Mouse (Mus musculus) myocyte (in vitro differentiated cells): ENCODE results near the gene Lsm10. TPM values are rescaled to one million over a fixed set of nuclear protein-coding genes. Genes with fewer than 3 reads are reported as not detected.
"Not testable (repeated sequence)": the region's sequence is repeated elsewhere in the genome, so short reads cannot be mapped to it uniquely, and the experiment has no call there.

Experiments used
- H3K27me3 ChIP-seq: one replicate; pipeline ENCODE4 v1.6.1; 2011; ENCODE audit not compliant: control insufficient read depth, insufficient read depth, insufficient read length
- H3K36me3 ChIP-seq: one replicate; pipeline ENCODE4 v1.6.1; 2011; ENCODE audit not compliant: control insufficient read depth, insufficient read depth
- H3K4me2 ChIP-seq: one replicate; pipeline ENCODE4 v1.6.1; 2011; ENCODE audit warnings: low read depth, control low read depth
- H3K4me3 ChIP-seq: one replicate; pipeline ENCODE4 v1.5.1; 2011; ENCODE audit warnings: mild to moderate bottlenecking, control low read depth, moderate library complexity
- H3K79me2 ChIP-seq: one replicate; pipeline ENCODE4 v1.6.1; 2011; ENCODE audit not compliant: control insufficient read depth, insufficient read depth
- H3ac ChIP-seq: one replicate; pipeline ENCODE4 v1.6.1; 2011; ENCODE audit not compliant: control insufficient read depth, insufficient read length
- CEBPB ChIP-seq: IDR thresholded peaks from 2 replicates; pipeline ENCODE4 v1.6.1; 2011; ENCODE audit warnings: mild to moderate bottlenecking, moderate library complexity; ENCODE audit not compliant: poor library complexity, insufficient read depth, severe bottlenecking
- E2F4 ChIP-seq: IDR thresholded peaks from one replicate; pipeline ENCODE4 v1.6.1; 2011; ENCODE audit warnings: mild to moderate bottlenecking, control low read depth, moderate library complexity; ENCODE audit not compliant: insufficient read depth
- MAX ChIP-seq: IDR thresholded peaks from one replicate; pipeline ENCODE4 v1.6.1; 2011; ENCODE audit warnings: low read depth, mild to moderate bottlenecking, control low read depth
- MYOD1 ChIP-seq, 3 experiments: IDR thresholded peaks; one replicate each; pipeline ENCODE4 v1.6.1; 2011; ENCODE audit warnings: control low read depth in 2 of 3, low read depth in 2 of 3, mild to moderate bottlenecking in 2 of 3, moderate library complexity in 1 of 3; ENCODE audit not compliant: insufficient read length in 2 of 3, control insufficient read depth in 1 of 3
- MYOG ChIP-seq, 3 experiments: IDR thresholded peaks; one replicate each; pipeline ENCODE4 v1.6.1; 2011; ENCODE audit warnings: control low read depth in 2 of 3, low read depth in 2 of 3, mild to moderate bottlenecking in 2 of 3; ENCODE audit not compliant: insufficient read length in 2 of 3, control insufficient read depth in 1 of 3, insufficient read depth in 1 of 3
- POLR2A ChIP-seq: IDR thresholded peaks from one replicate; pipeline ENCODE4 v1.6.1; 2011; ENCODE audit warnings: low read depth, mild to moderate bottlenecking, control low read depth, moderate library complexity; ENCODE audit not compliant: insufficient read length
- POLR2AphosphoS2 ChIP-seq: IDR thresholded peaks from one replicate; pipeline ENCODE4 v1.6.1; 2011; ENCODE audit warnings: low read depth, control low read depth; ENCODE audit not compliant: insufficient read length
- REST ChIP-seq: IDR thresholded peaks from one replicate; pipeline ENCODE4 v1.6.1; 2011; ENCODE audit warnings: mild to moderate bottlenecking, control low read depth, moderate library complexity; ENCODE audit not compliant: insufficient read depth, insufficient read length
- SRF ChIP-seq: IDR thresholded peaks from one replicate; pipeline ENCODE4 v1.6.1; 2011; ENCODE audit warnings: low read depth; ENCODE audit not compliant: control insufficient read depth, insufficient read length
- TCF12 ChIP-seq: IDR thresholded peaks from one replicate; pipeline ENCODE4 v1.6.1; 2011; ENCODE audit warnings: mild to moderate bottlenecking, control low read depth; ENCODE audit not compliant: poor library complexity, insufficient read depth, severe bottlenecking
- TCF3 ChIP-seq: IDR thresholded peaks from one replicate; pipeline ENCODE4 v1.6.1; 2011; ENCODE audit warnings: low read depth, control low read depth; ENCODE audit not compliant: insufficient read length
- USF1 ChIP-seq: IDR thresholded peaks from one replicate; pipeline ENCODE4 v1.6.1; 2011; ENCODE audit warnings: low read depth, mild to moderate bottlenecking, control low read depth, moderate library complexity
- polyA plus RNA-seq: library from polyadenylated mRNA; unstranded; fragments of >200 nt; fragmentation: generic; extraction: Trizol; gene quantifications from one replicate; pipeline ENCODE4 v1.2.1, GENCODE M21; 2012; ENCODE audit warnings: missing spikeins

The Lsm10 gene
- polyA plus RNA-seq, 1 experiment: 50.5 TPM

DNA sequence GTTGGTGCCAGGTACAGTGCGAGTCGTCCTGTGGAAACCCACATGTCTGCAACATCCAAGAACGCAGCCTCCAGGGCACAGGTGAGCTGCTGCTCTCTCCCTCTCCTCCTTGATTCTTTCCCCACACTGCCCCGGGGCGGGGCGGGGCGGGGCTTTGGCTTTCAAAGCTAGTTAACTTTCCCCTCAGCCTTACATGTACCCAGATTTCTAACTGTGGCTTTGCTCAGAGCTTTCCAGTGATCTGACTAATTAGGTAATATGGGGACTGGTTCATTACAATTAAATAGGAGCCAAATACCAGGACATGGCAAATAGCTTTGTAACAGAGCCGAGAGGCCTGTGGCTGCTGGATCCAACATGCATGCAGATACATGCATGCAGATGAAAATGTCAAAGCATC lies 12.0 kb upstream of the Lsm10 start:
- no peak for TF ChIP-seq MAX
- no peak for TF ChIP-seq CEBPB
- no peak for TF ChIP-seq TCF3
- TF ChIP-seq USF1: no peak
- TF ChIP-seq MYOG (IDR thresholded peaks at IDR 0.05; ENCODE audit: control insufficient read depth in 1 of 3, insufficient read depth in 1 of 3, insufficient read length in 2 of 3, low read depth in 2 of 3): no peak
- TF ChIP-seq SRF: no peak
- no peak for TF ChIP-seq MYOD1 (IDR thresholded peaks at IDR 0.05; ENCODE audit: control insufficient read depth in 1 of 3, insufficient read length in 2 of 3, low read depth in 2 of 3)
- TF ChIP-seq REST: no peak
- no peak for TF ChIP-seq TCF12
- Histone ChIP-seq H3K27me3 (no peaks in the 10 kb centered on the region), H3ac (no peak overlapping the region), H3K4me3 (no peak overlapping the region), H3K36me3 (no peaks in the 10 kb centered on the region), H3K4me2 (no peak overlapping the region), H3K79me2 (no peaks in the 10 kb centered on the region)

DNA sequence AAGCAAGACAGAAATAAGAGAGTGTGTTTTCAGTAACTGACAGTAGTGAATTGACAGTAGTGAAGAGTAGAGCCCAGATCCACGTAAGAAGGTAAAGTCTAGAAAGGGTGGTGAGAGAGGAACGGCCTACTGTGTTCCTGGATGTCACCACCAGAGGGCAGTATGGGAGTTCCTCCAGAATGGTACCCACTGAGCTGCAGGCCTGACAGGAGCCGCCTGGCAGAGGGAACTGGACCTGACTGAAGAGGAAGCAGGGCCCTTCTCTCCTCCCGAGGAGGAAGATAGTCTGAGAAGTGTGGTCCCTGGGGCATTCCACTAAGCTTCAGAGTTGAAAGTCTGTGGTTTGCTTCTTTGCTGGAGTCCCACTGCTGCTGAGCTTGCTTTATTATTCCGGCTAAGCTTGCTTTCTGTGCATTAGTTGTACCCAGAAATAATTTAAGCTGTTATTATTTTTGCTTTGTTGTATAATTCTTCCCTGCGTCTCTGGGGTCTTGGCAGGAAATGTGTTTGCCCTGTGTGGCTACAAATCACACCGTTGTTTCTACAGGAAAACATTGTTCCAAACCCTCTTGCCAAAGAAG lies 10.3 kb upstream of the Lsm10 start:
- H3K79me2 ChIP-seq: no peaks in the 10 kb centered on the region
- H3K27me3 ChIP-seq: no peaks in the 10 kb centered on the region
- no peak for TF ChIP-seq MYOG (IDR thresholded peaks at IDR 0.05; ENCODE audit: control insufficient read depth in 1 of 3, insufficient read depth in 1 of 3, insufficient read length in 2 of 3, low read depth in 2 of 3)
- no peak for TF ChIP-seq SRF
- TF ChIP-seq MYOD1 (IDR thresholded peaks at IDR 0.05; ENCODE audit: control insufficient read depth in 1 of 3, insufficient read length in 2 of 3, low read depth in 2 of 3): no peak
- no peak for TF ChIP-seq USF1
- no peak for TF ChIP-seq POLR2AphosphoS2
- no peak for TF ChIP-seq MAX
- TF ChIP-seq E2F4: no peak
- no peak for TF ChIP-seq TCF3
- no peak for TF ChIP-seq POLR2A
- no peak for TF ChIP-seq TCF12
- TF ChIP-seq REST: no peak
- TF ChIP-seq CEBPB: no peak
- H3K4me2 ChIP-seq: no peak overlapping the region
- H3ac ChIP-seq: no peak overlapping the region
- no peaks in the 10 kb centered on the region for H3K36me3 ChIP-seq
- H3K4me3 ChIP-seq: no peak overlapping the region

DNA sequence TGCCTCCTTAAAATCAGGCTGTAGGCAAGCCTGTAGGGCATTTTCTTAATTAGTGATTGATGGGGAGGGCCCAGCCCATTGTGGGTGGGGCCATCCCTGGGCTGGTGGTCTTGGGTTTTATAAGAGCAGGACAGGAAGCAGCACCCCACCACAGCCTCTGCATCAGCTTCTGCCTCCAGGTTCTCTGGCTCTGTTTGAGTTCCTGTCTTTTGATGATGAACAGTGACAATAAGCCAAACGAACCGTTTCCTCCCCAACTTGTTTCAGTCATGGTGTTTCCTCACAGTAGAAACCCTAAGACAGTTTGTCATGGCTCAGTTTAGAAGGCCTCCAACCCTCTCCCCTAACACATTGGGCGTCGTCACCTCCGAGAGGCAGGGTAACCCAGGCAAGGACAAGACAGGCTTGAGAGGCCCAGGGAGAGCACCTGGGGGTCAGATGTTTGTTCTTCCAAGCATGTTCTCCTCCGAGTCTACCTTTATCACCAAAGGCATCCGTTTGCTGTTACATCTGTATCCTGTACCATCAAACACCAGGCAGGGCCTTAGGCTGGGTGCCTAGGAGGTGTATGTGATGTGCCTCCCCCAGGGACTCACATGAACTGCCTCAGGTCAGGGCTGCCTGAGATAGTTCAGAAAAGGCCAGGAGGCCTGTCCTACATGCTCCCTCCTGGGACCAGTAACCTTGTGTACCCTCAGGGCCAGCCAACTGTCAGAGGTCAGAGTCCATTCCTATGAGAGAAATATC lies 6.1 kb upstream of the Lsm10 start:
- Histone ChIP-seq H3K4me2 (no peak overlapping the region), H3K36me3 (no peaks in the 10 kb centered on the region), H3K27me3 (no peaks in the 10 kb centered on the region), H3ac (no peak overlapping the region), H3K79me2 (no peaks in the 10 kb centered on the region), H3K4me3 (no peak overlapping the region)
- TF ChIP-seq REST (no peak), E2F4 (no peak), TCF12 (no peak), POLR2A (no peak), MAX (no peak), POLR2AphosphoS2 (no peak), USF1 (no peak), MYOG (IDR thresholded peaks at IDR 0.05; ENCODE audit: control insufficient read depth in 1 of 3, insufficient read depth in 1 of 3, insufficient read length in 2 of 3, low read depth in 2 of 3) (no peak)

DNA sequence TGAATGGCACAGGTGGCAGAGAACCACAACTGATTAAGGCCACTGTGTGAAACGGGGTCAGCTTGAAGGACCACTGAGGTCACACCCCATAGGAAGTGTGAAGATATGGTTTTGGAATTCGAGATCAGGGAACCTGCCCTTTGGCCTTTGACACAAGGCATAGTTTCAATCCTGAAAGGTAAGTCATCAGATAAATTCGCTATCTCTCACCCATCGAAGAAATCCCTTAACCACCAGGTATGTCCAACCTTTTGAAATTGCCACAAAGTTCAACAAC lies 5.6 kb upstream of the Lsm10 start:
- TF ChIP-seq POLR2AphosphoS2 (no peak), SRF (no peak), POLR2A (no peak), CEBPB (no peak)
- H3K79me2 ChIP-seq: no peaks in the 10 kb centered on the region
- H3K4me2 ChIP-seq: no peak overlapping the region
- no peaks in the 10 kb centered on the region for H3K27me3 ChIP-seq
- H3K36me3 ChIP-seq: no peaks in the 10 kb centered on the region
- no peak overlapping the region for H3K4me3 ChIP-seq
- H3ac ChIP-seq: no peak overlapping the region

DNA sequence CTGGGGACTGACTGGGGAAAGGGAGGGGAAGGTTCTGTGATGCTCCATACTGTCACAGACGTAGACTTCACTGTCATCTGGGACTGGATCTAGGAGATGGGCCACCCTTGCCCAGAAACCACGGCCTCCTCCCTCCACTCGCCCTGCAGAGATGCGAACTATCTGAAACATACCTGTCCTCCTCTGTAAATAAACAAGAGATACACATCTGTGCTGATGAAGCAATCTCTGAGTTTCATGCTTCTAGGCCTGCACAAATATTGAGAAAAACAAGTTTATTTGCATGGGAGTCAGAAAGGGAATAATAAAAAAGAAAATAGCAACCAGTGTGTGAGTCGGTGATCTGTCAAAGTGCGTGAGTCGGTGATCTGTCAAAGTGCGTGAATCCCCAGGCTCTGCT lies 4.5 kb upstream of the Lsm10 start:
- Histone ChIP-seq H3K4me3 (no peak overlapping the region), H3ac (no peak overlapping the region), H3K36me3 (no peaks in the 10 kb centered on the region), H3K79me2 (peaks cover 3% of the 10 kb centered on the region), H3K4me2 (no peak overlapping the region), H3K27me3 (no peaks in the 10 kb centered on the region)
- TF ChIP-seq POLR2AphosphoS2 (no peak), CEBPB (no peak), MAX (no peak), REST (no peak), TCF12 (no peak), MYOD1 (IDR thresholded peaks at IDR 0.05; ENCODE audit: control insufficient read depth in 1 of 3, insufficient read length in 2 of 3, low read depth in 2 of 3) (no peak), MYOG (IDR thresholded peaks at IDR 0.05; ENCODE audit: control insufficient read depth in 1 of 3, insufficient read depth in 1 of 3, insufficient read length in 2 of 3, low read depth in 2 of 3) (no peak)

DNA sequence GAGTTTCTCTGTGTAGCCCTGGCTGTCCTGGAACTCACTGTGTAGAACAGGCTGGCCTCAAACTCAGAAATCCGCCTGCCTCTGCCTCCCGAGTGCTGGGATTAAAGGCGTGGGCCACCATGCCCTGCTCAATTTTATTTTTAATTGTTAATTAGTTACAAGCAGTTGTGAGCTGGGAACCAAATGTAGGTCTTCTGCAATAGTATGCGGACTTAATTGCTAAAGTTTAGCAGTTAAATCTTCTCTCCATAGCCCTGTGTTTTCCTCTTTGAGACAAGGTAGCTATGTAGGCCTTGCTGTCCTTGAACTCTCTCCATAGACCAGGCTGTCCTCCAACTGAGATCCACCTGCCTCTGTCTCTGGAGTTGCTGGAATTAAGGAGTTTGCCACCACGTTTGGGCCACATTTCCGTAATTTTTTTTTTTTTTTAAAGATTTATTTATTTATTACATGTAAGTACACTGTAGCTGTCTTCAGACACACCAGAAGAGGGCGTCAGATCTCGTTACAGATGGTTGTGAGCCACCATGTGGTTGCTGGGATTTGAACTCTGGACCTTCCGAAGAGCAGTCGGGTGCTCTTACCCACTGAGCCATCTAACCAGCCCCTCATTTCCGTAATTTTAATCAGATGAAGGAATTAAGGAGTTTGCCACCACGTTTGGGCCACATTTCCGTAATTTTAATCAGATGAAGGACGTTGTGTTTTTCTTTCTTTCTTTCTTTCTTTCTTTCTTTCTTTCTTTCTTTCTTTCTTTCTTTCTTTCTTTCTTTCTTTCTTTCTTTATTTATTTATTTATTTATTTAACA lies 597 bp upstream of the Lsm10 start:
- not testable (repeated sequence) for H3K36me3 ChIP-seq, H3K27me3 ChIP-seq, H3ac ChIP-seq
- Histone ChIP-seq H3K4me3 (peak overlapping the region; percentile 53), H3K79me2 (peaks cover 25% of the 10 kb centered on the region), H3K4me2 (peak overlapping the region; percentile 6)
